Mouse (Mus musculus) ES-Bruce4 (cell line): ENCODE results near the gene Olfr1385. TPM values are rescaled to one million over a fixed set of nuclear protein-coding genes. Genes with fewer than 3 reads are reported as not detected.
"Not testable (repeated sequence)": the region's sequence is repeated elsewhere in the genome, so short reads cannot be mapped to it uniquely, and the experiment has no call there.

Experiments used
- H3K27ac ChIP-seq: 2 replicates; pipeline ENCODE4 v1.5.1; 2012; ENCODE audit warnings: low read length, inconsistent platforms; ENCODE audit not compliant: insufficient read depth
- H3K27me3 ChIP-seq: 2 replicates; pipeline ENCODE4 v1.6.1; 2012; ENCODE audit warnings: mild to moderate bottlenecking, low read length, inconsistent platforms; ENCODE audit not compliant: control insufficient read depth, poor library complexity, insufficient read depth, severe bottlenecking
- H3K36me3 ChIP-seq: 2 replicates; pipeline ENCODE4 v1.6.1; 2012; ENCODE audit warnings: inconsistent platforms, mild to moderate bottlenecking, low read length, moderate library complexity; ENCODE audit not compliant: control insufficient read depth, poor library complexity, insufficient read depth, severe bottlenecking
- H3K4me1 ChIP-seq: one replicate; pipeline ENCODE4 v1.8.1; 2011; ENCODE audit warnings: low read length; ENCODE audit not compliant: control insufficient read depth, insufficient read depth
- H3K4me3 ChIP-seq: 2 replicates; pipeline ENCODE4 v1.5.1; 2011; ENCODE audit warnings: low read depth, mild to moderate bottlenecking, low read length
- H3K9ac ChIP-seq: 2 replicates; pipeline ENCODE4 v1.6.1; 2012; ENCODE audit warnings: low read depth, mild to moderate bottlenecking, inconsistent platforms; ENCODE audit not compliant: poor library complexity, severe bottlenecking
- H3K9me3 ChIP-seq: replicated peaks from 2 replicates; pipeline ENCODE4 v1.6.1; 2012; ENCODE audit warnings: mild to moderate bottlenecking, low read length, inconsistent platforms; ENCODE audit not compliant: control insufficient read depth, poor library complexity, insufficient read depth, severe bottlenecking
- CTCF ChIP-seq: IDR thresholded peaks from one replicate; pipeline ENCODE4 v1.8.1; 2011; ENCODE audit warnings: low read depth, low read length
- EP300 ChIP-seq: IDR thresholded peaks from 2 replicates; pipeline ENCODE4 v1.6.1; 2011; ENCODE audit warnings: low read depth, low read length; ENCODE audit not compliant: insufficient read depth
- POLR2A ChIP-seq: IDR thresholded peaks from one replicate; pipeline ENCODE4 v1.8.1; 2011; ENCODE audit warnings: low read length; ENCODE audit not compliant: insufficient read depth
- polyA plus RNA-seq: library from polyadenylated mRNA; stranded (reverse); fragments of >200 nt; gene quantifications from 2 replicates; pipeline ENCODE4 v1.2.4, GENCODE M21; 2011; ENCODE audit warnings: low read depth; ENCODE audit not compliant: missing spikeins, insufficient read depth, insufficient read length

Gene Olfr1385
- polyA plus RNA-seq = not detected in 2 replicates

DNA sequence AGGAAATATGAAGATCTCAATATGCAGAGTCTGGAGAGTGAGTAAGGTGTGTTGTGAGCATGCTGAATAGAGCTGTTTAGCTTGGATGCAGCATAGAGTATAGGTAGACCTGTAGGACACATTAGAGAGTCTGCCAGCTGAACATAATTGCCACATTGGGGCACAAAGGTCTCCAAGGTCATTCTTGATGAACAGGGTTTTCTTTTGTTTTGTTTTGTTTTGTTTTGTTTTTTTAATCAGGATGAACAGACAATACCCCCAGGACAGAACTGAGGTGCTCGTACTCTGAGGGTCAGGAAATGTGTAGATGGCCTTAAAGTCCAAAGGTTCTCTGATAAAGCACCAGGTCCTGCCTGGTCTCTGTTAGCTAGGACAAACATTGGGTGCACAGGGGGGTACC, at the start of gene Olfr1385:
TSS of gene Olfr1385 (plus strand) at position 301 of the 400 bp plus-strand sequence.
- H3K27ac ChIP-seq, H3K9me3 ChIP-seq, H3K36me3 ChIP-seq, H3K9ac ChIP-seq, H3K4me3 ChIP-seq, H3K4me1 ChIP-seq, H3K27me3 ChIP-seq: not testable (repeated sequence)

DNA sequence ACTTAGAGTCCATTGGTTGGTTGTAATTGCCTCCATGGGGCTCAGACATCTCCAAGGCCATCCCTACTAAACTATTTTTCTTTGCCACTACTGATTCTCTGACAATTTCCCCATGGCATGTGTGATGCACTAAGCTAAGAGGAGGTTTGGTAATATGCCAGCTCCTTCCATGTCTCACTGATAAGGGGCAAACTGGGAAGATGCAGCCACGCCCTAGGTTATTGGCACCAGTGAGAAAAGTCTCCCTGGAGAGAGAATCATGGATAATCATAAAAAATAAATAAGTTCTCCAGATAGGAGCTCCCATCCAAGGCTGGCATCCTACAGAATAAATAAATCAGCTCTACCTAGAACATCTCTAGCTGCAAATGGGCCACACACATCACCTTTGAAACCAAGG, 33.8 kb upstream of the Olfr1385 start, which contains the start of gene Olfr1387:
TSS of gene Olfr1387 (plus strand) at position 301 of the 400 bp plus-strand sequence.
- Histone ChIP-seq H3K27me3 (no peaks in the 10 kb centered on the region), H3K9ac (no peak within 1 kb of the TSS), H3K27ac (no peak within 1 kb of the TSS), H3K4me1 (no peaks in the 10 kb centered on the region), H3K4me3 (no peak within 1 kb of the TSS), H3K36me3 (no peaks in the 10 kb centered on the region), H3K9me3 (peaks cover 8% of the 10 kb centered on the region)
- TF ChIP-seq EP300 (no peak), POLR2A (no peak), CTCF (no peak)

DNA sequence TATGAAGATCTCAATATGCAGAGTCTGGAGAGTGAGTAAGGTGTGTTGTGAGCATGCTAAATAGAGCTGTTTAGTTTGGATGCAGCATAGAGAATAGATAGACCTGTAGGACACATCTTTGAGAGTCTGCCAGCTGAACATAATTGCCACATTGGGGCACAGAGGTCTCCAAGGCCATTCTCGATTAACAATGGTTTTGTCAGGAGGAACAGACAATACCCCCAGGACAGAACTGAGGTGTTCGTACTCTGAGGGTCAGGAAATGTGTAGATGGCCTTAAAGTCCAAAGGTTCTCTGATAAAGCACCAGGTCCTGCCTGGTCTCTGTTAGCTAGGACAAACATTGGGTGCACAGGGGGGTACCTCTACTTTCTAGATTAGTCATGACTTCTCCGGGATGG, 24.1 kb upstream of the Olfr1385 start, which contains the start of gene Olfr1386:
TSS of gene Olfr1386 (plus strand) at position 301 of the 400 bp plus-strand sequence.
- H3K27me3 ChIP-seq, H3K9ac ChIP-seq, H3K27ac ChIP-seq, H3K4me1 ChIP-seq, H3K36me3 ChIP-seq, H3K4me3 ChIP-seq, H3K9me3 ChIP-seq: not testable (repeated sequence)

DNA sequence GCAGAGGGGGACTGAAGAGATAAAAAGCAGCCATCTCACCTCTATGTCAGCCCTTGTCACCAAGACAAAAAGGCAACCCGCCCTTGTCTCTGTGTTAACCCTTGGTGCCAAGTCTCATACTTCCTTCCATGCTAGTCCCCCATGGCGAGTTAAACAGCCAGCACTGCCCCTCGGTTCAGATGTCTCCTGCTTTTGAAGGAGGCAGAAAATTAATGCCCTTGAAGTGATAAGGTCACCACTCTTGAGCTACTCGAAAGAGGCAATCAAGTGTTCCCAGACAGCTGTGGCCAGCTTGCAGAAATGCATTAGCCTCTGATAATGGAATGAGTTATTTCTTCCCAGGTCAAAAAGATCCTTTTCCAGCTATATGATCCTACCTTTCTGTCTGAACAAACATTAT, 2.9 kb upstream of the Olfr1385 start:
- Histone ChIP-seq H3K9me3 (no peaks in the 10 kb centered on the region), H3K27ac (no peak overlapping the region), H3K4me1 (no peaks in the 10 kb centered on the region), H3K4me3 (no peak overlapping the region), H3K27me3 (no peaks in the 10 kb centered on the region), H3K9ac (no peak overlapping the region), H3K36me3 (no peaks in the 10 kb centered on the region)
- TF ChIP-seq POLR2A (no peak), EP300 (no peak), CTCF (no peak)

DNA sequence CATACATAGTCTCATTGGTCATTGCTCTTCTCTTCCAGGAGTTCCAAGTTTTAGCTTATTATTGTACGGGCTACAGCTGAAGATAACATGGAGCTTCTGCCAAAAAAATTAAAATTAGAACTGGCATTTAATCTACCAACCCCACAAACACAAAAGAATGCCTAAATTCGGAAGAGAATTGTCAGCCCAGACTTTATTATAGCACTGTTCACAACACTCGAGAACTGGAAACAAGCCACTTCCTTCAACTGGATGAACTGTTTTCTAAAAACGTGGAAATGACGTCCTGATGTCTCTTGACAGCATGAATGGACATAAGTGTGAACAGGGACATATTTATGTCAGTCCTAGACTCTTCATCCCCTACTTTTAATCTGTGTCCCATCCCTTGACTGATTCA, 29.2 kb downstream of the Olfr1385 start:
- Histone ChIP-seq H3K9me3 (no peaks in the 10 kb centered on the region), H3K27me3 (no peaks in the 10 kb centered on the region), H3K9ac (no peak overlapping the region), H3K4me3 (no peak overlapping the region), H3K27ac (no peak overlapping the region), H3K4me1 (no peaks in the 10 kb centered on the region), H3K36me3 (no peaks in the 10 kb centered on the region)
- TF ChIP-seq POLR2A (no peak), EP300 (no peak), CTCF (no peak)

DNA sequence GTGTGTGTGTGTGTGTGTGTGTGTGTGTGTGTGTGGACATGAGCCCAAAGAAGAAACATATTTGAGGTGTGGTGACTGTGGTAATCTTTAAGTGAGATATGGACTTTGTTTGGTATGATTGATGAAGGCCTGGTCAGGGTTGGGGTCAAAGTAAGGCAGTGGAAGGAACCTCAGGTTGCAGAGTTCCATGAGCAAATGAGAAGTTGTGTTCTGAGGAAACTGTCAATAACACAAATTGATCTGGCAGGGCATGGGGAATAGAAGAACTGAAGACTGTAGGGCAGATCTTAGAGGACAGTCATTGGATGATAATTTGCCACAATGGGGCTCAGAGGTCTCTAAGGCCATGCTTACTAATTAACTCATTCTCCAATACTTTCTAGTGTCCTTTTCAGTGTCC, 30.5 kb downstream of the Olfr1385 start, which contains the start of gene Olfr1383:
TSS of gene Olfr1383 (plus strand) at position 301 of the 400 bp plus-strand sequence.
- Histone ChIP-seq H3K27me3 (no peaks in the 10 kb centered on the region), H3K9ac (no peak within 1 kb of the TSS), H3K27ac (no peak within 1 kb of the TSS), H3K36me3 (no peaks in the 10 kb centered on the region), H3K4me3 (no peak within 1 kb of the TSS), H3K9me3 (no peaks in the 10 kb centered on the region), H3K4me1 (no peaks in the 10 kb centered on the region)
- TF ChIP-seq CTCF = no peak

DNA sequence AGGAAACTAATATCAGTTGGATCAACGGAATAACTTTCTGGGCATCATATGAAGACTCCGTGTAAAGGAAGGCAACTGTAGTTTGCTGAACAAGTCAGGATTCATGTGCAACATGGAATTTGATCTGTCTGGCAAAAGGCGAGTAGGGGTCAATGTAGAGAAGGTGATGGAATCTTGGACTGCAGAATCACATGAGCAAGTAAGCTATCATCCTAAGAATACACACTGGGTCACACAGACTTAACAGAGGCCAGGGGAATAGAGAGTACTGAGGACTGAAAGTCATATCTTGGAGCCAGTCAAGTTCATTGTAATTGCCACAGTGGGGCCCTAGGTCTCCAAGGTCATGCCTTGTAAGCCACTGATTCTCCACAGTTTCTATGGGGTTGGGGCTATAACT, 39.1 kb downstream of the Olfr1385 start, which contains the start of gene Olfr1382:
TSS of gene Olfr1382 (plus strand) at position 301 of the 400 bp plus-strand sequence.
- no peaks in the 10 kb centered on the region for H3K4me1 ChIP-seq
- TF ChIP-seq CTCF (no peak), POLR2A (no peak)
- H3K27ac ChIP-seq = no peak within 1 kb of the TSS
- H3K4me3 ChIP-seq = no peak within 1 kb of the TSS
- H3K9ac ChIP-seq = no peak within 1 kb of the TSS
- no peaks in the 10 kb centered on the region for H3K27me3 ChIP-seq
- no peaks in the 10 kb centered on the region for H3K9me3 ChIP-seq
- no peaks in the 10 kb centered on the region for H3K36me3 ChIP-seq
